Mouse (Mus musculus) right cerebral cortex, adult 2 months (tissue): ENCODE measurements at regions not wholly inside any gene's neighbourhood (a gene's known extent, or its start where the extent isn't known, plus 50 kb on each side); places are given as distances from the start of the nearest gene placed in this dataset.

Experiments
- DNase-seq, 2 experiments: peaks; one replicate each; pipeline ENCODE4 v3.0.0; 2021 to 2022; ENCODE audit warnings: low spot score in 2 of 2

GRCm38 (mm10) chr4:125270951-125271350 is 143.3 kb upstream of the Zc3h12a start:
- DNase-seq, result no peak

- no peak for DNase-seq
Measured at GRCm38 (mm10) chr4:125266212-125266611, 138.6 kb upstream of the Zc3h12a start.

- no peak for DNase-seq
Measured at GRCm38 (mm10) chr4:125265575-125265974, 137.9 kb upstream of the Zc3h12a start.

- no peak for DNase-seq
Measured at GRCm38 (mm10) chr4:125265065-125265464, 137.4 kb upstream of the Zc3h12a start.

- DNase-seq, result peak; percentile 34 to 55
Measured at GRCm38 (mm10) chr4:125261547-125261946, 133.9 kb upstream of the Zc3h12a start.

- no peak for DNase-seq
Measured at GRCm38 (mm10) chr4:125259306-125259705, 131.7 kb upstream of the Zc3h12a start.

- DNase-seq, result no peak
Measured at GRCm38 (mm10) chr4:125257916-125258315, 130.3 kb upstream of the Zc3h12a start.

GRCm38 (mm10) chr4:125253161-125253560 is 125.5 kb upstream of the Zc3h12a start:
- DNase-seq, result no peak

GRCm38 (mm10) chr4:125252228-125252627 is 124.6 kb upstream of the Zc3h12a start:
- DNase-seq, result no peak

- peak; percentile 18 to 26 for DNase-seq
Measured at GRCm38 (mm10) chr4:125249061-125249460, 121.4 kb upstream of the Zc3h12a start.

GRCm38 (mm10) chr4:125246171-125246570 is 118.5 kb upstream of the Zc3h12a start:
- no peak for DNase-seq

- no peak for DNase-seq
Measured at GRCm38 (mm10) chr4:125242512-125242911, 114.9 kb upstream of the Zc3h12a start.

GRCm38 (mm10) chr4:125241577-125242262 is 114.1 kb upstream of the Zc3h12a start:
- no peak for DNase-seq

GRCm38 (mm10) chr4:125231711-125232260 is 104.1 kb upstream of the Zc3h12a start:
- peak; percentile 44 to 68 for DNase-seq

GRCm38 (mm10) chr4:125227194-125227593 is 99.6 kb upstream of the Zc3h12a start:
- no peak for DNase-seq

- no peak for DNase-seq
Measured at GRCm38 (mm10) chr4:125222922-125223321, 95.3 kb upstream of the Zc3h12a start.

GRCm38 (mm10) chr4:125220314-125220713 is 92.7 kb upstream of the Zc3h12a start:
- no peak for DNase-seq

- no peak for DNase-seq
Measured at GRCm38 (mm10) chr4:125219209-125219608, 91.6 kb upstream of the Zc3h12a start.

GRCm38 (mm10) chr4:125214306-125214705 is 86.7 kb upstream of the Zc3h12a start:
- DNase-seq, result no peak

GRCm38 (mm10) chr4:125212176-125212530 is 84.5 kb upstream of the Zc3h12a start:
- no peak for DNase-seq

GRCm38 (mm10) chr4:125211459-125212175 is 84.0 kb upstream of the Zc3h12a start:
- no peak for DNase-seq

GRCm38 (mm10) chr4:125210719-125211118 is 83.1 kb upstream of the Zc3h12a start:
- DNase-seq, result no peak
